Mouse (Mus musculus): ENCODE data around the gene Gpr150. TPM values are rescaled to one million over a fixed set of nuclear protein-coding genes. Genes with fewer than 3 reads are reported as not detected.

The Gpr150 gene
- polyA plus RNA-seq (2012; ENCODE audit: low replicate concordance): 2.9 and 3.0 TPM in 2 replicates

DNA sequence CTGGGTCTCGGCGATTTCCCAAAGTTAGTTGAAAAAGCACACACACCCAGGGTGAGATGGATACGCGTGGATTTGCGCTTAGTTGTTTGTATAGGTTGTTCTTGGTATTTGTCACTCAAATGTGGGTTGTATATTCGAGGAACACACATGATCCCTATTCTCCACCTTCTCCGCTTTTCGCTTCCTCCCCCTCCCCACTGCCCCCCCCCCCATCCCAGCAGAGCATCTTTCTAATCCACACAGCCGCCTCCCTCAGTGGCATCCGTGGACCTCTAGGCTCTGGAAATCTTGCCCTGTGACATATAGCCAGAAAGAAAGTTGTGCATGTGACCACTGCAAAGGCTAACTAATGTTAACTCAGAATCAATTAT is at the start of gene Gpr150:
Gene Gpr150 (minus strand): TSS at position 101 of the 371 bp plus-strand sequence.

DNA sequence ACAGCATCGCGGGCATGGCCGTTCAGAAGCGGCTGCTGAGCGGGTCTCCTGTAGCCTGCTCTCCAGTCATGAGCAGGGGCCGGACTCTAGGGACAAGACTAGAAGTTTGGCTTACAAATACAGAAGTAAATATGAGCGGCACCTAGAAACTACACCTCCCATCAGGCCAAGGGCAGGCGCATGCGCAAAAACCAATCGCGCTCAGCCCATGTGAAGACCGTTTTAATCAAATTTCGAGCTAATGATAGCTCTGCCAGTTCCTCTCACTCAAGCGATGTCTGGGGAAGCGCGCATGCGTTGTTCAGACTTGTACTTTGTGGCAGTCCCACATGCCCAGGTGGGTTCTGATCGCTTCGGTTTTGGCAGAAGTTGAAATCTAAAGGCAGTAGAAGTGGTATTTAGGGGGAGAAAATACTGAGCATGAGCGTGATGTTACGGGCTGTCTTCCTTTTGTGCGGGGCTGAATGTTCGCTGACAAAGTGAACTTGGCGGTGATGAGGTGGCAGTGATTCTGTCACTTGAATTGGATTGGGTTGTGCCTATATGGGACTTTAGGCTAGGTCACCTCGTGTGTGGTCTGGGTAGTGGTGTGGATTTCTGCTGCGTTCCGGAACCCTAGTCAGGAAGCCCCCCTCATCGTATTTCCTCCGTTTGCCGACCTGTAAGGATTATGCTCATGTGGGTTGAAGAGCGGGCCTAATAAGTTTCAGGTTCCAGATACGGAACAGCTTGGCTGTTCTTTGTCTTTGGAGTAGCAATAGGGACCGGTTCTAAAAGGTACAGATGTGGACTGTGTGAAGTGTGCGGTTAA is 41.9 kb upstream of the Gpr150 start, which contains the start of the genes Arsk and Ttc37:
Gene Arsk (minus strand): TSS at position 168 of the 811 bp plus-strand sequence.
Gene Ttc37 (plus strand): TSS at position 242 of the 811 bp plus-strand sequence.

DNA sequence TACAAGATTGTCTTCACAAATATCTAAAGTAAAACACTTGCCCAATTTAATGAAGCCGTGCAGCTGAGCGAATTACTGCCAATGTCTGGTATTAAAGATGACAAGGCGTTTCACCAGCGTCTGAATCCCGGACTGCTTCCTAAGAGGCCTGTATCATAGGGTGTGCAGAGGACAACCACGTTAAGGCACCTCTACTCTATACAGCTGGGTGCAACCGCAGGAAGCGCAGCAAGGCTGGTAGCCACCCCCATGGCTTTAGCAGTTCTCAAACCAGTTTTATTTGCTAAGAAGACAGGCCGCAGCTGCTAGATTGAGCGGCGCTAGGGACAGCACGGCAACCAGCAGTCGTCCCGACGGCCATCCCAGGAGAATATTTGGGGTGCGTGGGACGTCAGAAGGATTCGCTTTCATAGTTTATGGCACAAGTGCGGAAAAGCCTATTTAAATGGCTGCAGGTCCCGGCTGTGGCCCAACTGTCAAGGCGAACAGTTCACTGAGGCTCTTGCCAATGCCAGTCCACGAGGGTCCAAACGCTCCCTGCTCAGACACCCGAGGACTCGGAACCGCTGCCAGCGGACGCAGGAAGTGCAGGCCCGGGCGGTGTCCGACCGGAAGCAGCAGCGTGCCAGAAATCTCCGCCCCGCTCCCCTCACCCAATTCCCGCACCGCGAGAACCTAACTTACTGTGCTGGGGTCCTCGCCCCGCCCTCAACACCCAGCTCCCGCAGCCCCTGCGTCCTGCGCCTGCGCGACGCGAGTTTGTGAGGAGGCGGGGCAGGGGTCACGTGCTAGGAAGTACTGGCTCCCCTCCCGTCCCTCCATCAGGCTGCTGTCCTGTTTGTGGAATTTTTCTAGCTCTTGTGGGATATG is 38.6 kb downstream of the Gpr150 start, which contains the start of gene Rfesd:
Gene Rfesd (minus strand): TSS at position 746 of the 870 bp plus-strand sequence.

Other genes with a start within 250 kb of the Gpr150 start
- gene Glrx, start 217.1 kb downstream of the Gpr150 start, polyA plus RNA-seq (2012; ENCODE audit: low replicate concordance): 0.90 and 2.0 TPM in 2 replicates
- gene Rhobtb3, start 113.1 kb downstream of the Gpr150 start, polyA plus RNA-seq (2012; ENCODE audit: low replicate concordance): 1.6 and 2.6 TPM in 2 replicates
- not detected in 2 replicates for gene Spata9, start 89.8 kb downstream of the Gpr150 start, polyA plus RNA-seq (2012; ENCODE audit: low replicate concordance)
- 0.48 and 4.4 TPM in 2 replicates for gene Rfesd, start 38.3 kb downstream of the Gpr150 start, polyA plus RNA-seq (2012; ENCODE audit: low replicate concordance)
- gene Arsk, start 41.7 kb upstream of the Gpr150 start, polyA plus RNA-seq (2012; ENCODE audit: low replicate concordance): 0.08 and 1.6 TPM in 2 replicates
- 1.0 and 2.6 TPM in 2 replicates for gene Ttc37, start 41.7 kb upstream of the Gpr150 start, polyA plus RNA-seq (2012; ENCODE audit: low replicate concordance)
- not detected in 2 replicates for gene Fam81b, start 248.1 kb upstream of the Gpr150 start, polyA plus RNA-seq (2012; ENCODE audit: low replicate concordance)

All from leukemia stem cell, adult 10-12 weeks (primary cell).